Mouse (Mus musculus) stomach, postnatal 0 days (tissue): ENCODE measurements around the gene Nkap. TPM values are rescaled to one million over a fixed set of nuclear protein-coding genes. Genes with fewer than 3 reads are reported as not detected.

Source experiments
- ATAC-seq: fragments of 200-750 bp; cut with Nextera tagmentation; 2 replicates; pipeline ENCODE4 v1.8.0; 2017; ENCODE audit not compliant: low FRiP score, low TSS enrichment
- DNase-seq: peaks from one replicate; pipeline ENCODE4 v3.0.0-alpha.2; 2016; ENCODE audit warnings: low spot score
- H3K27ac ChIP-seq: fragments of 300-500 bp; sonication (generic); replicated peaks from 2 replicates; pipeline ENCODE4 v1.5.1; 2014; ENCODE audit warnings: mild to moderate bottlenecking, control low read depth
- H3K27me3 ChIP-seq: fragments of 300-500 bp; sonication (generic); 2 replicates; pipeline ENCODE4 v1.6.1; 2014; ENCODE audit warnings: low read length; ENCODE audit not compliant: control insufficient read depth, insufficient read depth
- H3K36me3 ChIP-seq: fragments of 300-500 bp; sonication (generic); 2 replicates; pipeline ENCODE4 v1.6.1; 2014; ENCODE audit warnings: low read length, mixed read lengths; ENCODE audit not compliant: control insufficient read depth, insufficient read depth
- H3K4me1 ChIP-seq: fragments of 300-500 bp; sonication (generic); replicated peaks from 2 replicates; pipeline ENCODE4 v1.6.1; 2014; ENCODE audit warnings: antibody characterized with exemption; ENCODE audit not compliant: control insufficient read depth, insufficient read depth
- H3K4me2 ChIP-seq: fragments of 300-500 bp; sonication (generic); replicated peaks from 2 replicates; pipeline ENCODE4 v1.6.1; 2014; ENCODE audit warnings: low read depth, mild to moderate bottlenecking, control low read depth, moderate library complexity
- H3K4me3 ChIP-seq: fragments of 300-500 bp; sonication (generic); 2 replicates; pipeline ENCODE4 v1.5.1; 2014; ENCODE audit warnings: low read depth, low read length, control low read depth
- H3K9ac ChIP-seq: fragments of 300-500 bp; sonication (generic); 2 replicates; pipeline ENCODE4 v1.6.1; 2014; ENCODE audit warnings: mild to moderate bottlenecking, low read length, control low read depth, mixed read lengths
- H3K9me3 ChIP-seq: fragments of 300-500 bp; sonication (generic); 2 replicates; pipeline ENCODE4 v1.6.1; 2016; ENCODE audit warnings: low read length; ENCODE audit not compliant: control insufficient read depth
- CTCF ChIP-seq: IDR thresholded peaks from 2 replicates; pipeline ENCODE4 v1.5.1; 2016; ENCODE audit warnings: antibody characterized with exemption, low read depth, mild to moderate bottlenecking, moderate library complexity
- EP300 ChIP-seq: optimal IDR thresholded peaks from 2 replicates; pipeline ENCODE3; 2016; ENCODE audit warnings: antibody characterized with exemption
- WGBS: fragments of 180-500 bp; shearing (Covaris S2); extraction: QIAGEN DNeasy Blood & Tissue Kit; methylation state at CpG from one replicate; pipeline ENCODE4 v1.1.7; 2014; 5-methylcytosine and 5-hydroxymethylcytosine counted together
- polyA plus RNA-seq: library from polyadenylated mRNA; unstranded; fragments of >200 nt; fragmentation: Nextera tagmentation; extraction: Ambion mirVana; gene quantifications from 2 replicates; pipeline ENCODE4 v1.2.1, GENCODE M21; 2015

The Nkap gene
- polyA plus RNA-seq, 1 experiment from 2014 or later = 6.9 TPM

- peak; percentile 76 for ATAC-seq
- H3K4me2 ChIP-seq = peak overlapping the region; percentile 60
- 4% methylated on average over 24 of the region's 27 CpGs for WGBS
- peak overlapping the region; percentile 50 for H3K4me3 ChIP-seq
- peak overlapping the region; percentile 62 for H3K9ac ChIP-seq
- peak overlapping the region; percentile 77 for H3K27ac ChIP-seq
- TF ChIP-seq EP300 (no peak), CTCF (peak; percentile 26; the same call in 1 of the 2 replicates)
- no peaks in the 10 kb centered on the region for H3K9me3 ChIP-seq
- no peaks in the 10 kb centered on the region for H3K4me1 ChIP-seq
- no peaks in the 10 kb centered on the region for H3K27me3 ChIP-seq
- DNase-seq = no peak
- no peaks in the 10 kb centered on the region for H3K36me3 ChIP-seq
Observed at GRCm38 (mm10) chrX:37109526-37110192, 16.9 kb upstream of the Nkap start.

DNA sequence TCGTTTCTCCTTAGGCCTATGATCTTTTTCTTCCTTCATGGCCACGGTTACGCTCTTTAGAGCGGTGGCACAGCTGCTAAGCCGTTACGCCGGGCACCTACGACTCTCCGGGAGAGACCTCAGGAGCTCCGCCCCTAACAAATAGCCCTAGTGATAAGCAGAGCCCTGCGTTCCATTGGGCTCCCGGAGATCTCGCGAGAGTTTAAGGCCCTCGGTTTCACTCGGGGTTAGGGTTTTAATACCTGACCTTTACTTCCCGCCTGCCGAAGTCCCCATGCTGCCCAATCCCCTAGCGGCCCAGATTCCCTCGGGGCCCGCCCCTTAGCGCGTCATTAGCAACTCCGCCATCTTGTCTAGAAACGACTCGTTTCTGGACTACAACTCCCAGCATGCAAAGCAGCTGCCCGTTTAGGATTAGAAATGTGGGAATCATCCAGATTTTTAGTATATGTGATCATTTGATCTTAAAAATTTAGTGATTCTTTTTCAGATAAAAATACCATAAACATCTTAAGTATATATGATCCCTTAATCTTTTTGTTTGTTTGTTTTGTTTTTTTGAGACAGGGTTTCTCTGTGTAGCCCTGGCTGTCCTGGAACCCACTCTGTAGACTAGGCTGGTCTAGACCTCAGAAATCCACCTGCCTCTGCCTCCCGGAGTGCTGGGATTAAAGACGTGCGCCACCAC, 16.3 kb upstream of the Nkap start, which contains the start of gene Upf3b:
Gene Upf3b, minus strand, starts transcription at position 130 of the 688 bp plus-strand sequence.
- H3K27me3 ChIP-seq = no peaks in the 10 kb centered on the region
- 16% methylated on average over 30 of the region's 30 CpGs for WGBS
- no peaks in the 10 kb centered on the region for H3K4me1 ChIP-seq
- ATAC-seq = peak; percentile 100
- H3K4me2 ChIP-seq = peak within 1 kb of the TSS; percentile 60
- no peaks in the 10 kb centered on the region for H3K36me3 ChIP-seq
- H3K27ac ChIP-seq = peak within 1 kb of the TSS; percentile 77
- TF ChIP-seq EP300 = peak; percentile 59
- TF ChIP-seq CTCF = no peak
- peak within 1 kb of the TSS; percentile 50 for H3K4me3 ChIP-seq
- DNase-seq = peak; percentile 93
- peak within 1 kb of the TSS; percentile 62 for H3K9ac ChIP-seq
- no peaks in the 10 kb centered on the region for H3K9me3 ChIP-seq

GRCm38 (mm10) chrX:37110881-37111193, 15.8 kb upstream of the Nkap start:
- DNase-seq (no peak), ATAC-seq (no peak)
- TF ChIP-seq CTCF (no peak), EP300 (no peak)
- Histone ChIP-seq H3K4me1 (no peaks in the 10 kb centered on the region), H3K9me3 (no peaks in the 10 kb centered on the region), H3K27ac (no peak overlapping the region), H3K36me3 (no peaks in the 10 kb centered on the region), H3K27me3 (no peaks in the 10 kb centered on the region), H3K9ac (no peak overlapping the region), H3K4me2 (no peak overlapping the region), H3K4me3 (no peak overlapping the region)
- 71% methylated on average over 4 of the region's 4 CpGs for WGBS

DNA sequence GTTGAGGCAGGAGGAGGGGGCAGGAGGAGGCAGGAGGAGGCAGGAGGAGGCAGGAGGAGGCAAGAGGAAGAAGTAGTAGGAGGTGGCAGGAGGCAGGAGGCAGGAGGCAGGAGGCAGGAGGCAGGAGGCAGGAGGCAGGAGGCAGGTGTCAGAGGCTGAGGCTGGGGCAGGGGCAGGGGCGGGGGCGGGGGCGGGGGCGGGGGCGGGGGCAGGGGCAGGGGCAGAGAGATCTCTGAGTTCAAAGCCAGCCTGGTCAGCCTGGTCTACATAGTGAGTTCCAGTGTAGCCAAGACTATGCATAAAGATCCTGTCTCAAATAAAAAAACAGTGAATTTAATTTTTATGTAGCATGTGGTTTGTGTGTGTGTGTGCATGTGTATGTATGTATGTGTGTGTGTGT, 9.5 kb upstream of the Nkap start:
- ATAC-seq = peak; percentile 56; the same call in 1 of the 2 replicates
- no CpG with 5 or more reads among the region's 5 CpGs for WGBS
- Histone ChIP-seq H3K9ac (no peak overlapping the region), H3K27me3 (no peaks in the 10 kb centered on the region), H3K4me2 (no peak overlapping the region), H3K36me3 (no peaks in the 10 kb centered on the region), H3K27ac (no peak overlapping the region), H3K4me3 (no peak overlapping the region), H3K9me3 (no peaks in the 10 kb centered on the region), H3K4me1 (no peaks in the 10 kb centered on the region)
- no peak for DNase-seq
- TF ChIP-seq EP300 = no peak
- no peak for TF ChIP-seq CTCF

DNA sequence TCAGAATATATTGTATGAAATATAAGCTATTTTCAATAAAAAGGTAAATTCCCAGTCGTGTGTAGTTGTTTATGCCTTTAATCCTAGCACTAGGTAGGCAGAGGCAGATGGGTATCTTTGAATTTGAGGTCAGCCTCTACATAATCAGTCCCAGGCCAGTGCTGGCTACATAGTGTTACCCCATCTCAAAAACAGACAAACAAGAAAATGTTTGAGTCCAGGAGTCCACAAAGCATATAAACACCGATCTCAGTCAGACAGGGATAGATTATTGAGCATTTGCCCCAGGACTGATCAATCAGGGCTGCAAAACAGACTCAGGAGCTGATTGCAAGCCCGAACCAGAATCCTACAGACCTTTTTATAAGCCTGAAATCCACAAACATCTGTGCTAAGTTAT, 7.0 kb upstream of the Nkap start:
- H3K9ac ChIP-seq = no peak overlapping the region
- no peaks in the 10 kb centered on the region for H3K9me3 ChIP-seq
- 52% methylated on average over 3 of the region's 3 CpGs for WGBS
- H3K27ac ChIP-seq = no peak overlapping the region
- no peaks in the 10 kb centered on the region for H3K27me3 ChIP-seq
- no peak overlapping the region for H3K4me2 ChIP-seq
- no peak overlapping the region for H3K4me3 ChIP-seq
- DNase-seq (no peak), ATAC-seq (no peak)
- no peak for TF ChIP-seq EP300
- TF ChIP-seq CTCF = no peak
- no peaks in the 10 kb centered on the region for H3K36me3 ChIP-seq
- H3K4me1 ChIP-seq = no peaks in the 10 kb centered on the region

- no peak for ATAC-seq
- no peak for DNase-seq
- Histone ChIP-seq H3K27ac (no peak overlapping the region), H3K27me3 (no peaks in the 10 kb centered on the region), H3K36me3 (no peaks in the 10 kb centered on the region), H3K4me3 (no peak overlapping the region), H3K4me2 (no peak overlapping the region), H3K9ac (no peak overlapping the region), H3K4me1 (no peaks in the 10 kb centered on the region), H3K9me3 (no peaks in the 10 kb centered on the region)
- TF ChIP-seq EP300 (no peak), CTCF (no peak)
- 74% methylated on average over 5 of the region's 5 CpGs for WGBS
Observed at GRCm38 (mm10) chrX:37120212-37120611, 6.4 kb upstream of the Nkap start.
